In genomic region chr12:85464902-85465301, GRCm38 (mm10) we compare ENCODE assay signal across 23 mouse cellular contexts. TPM values are rescaled to one million over a fixed set of nuclear protein-coding genes. Genes with fewer than 3 reads are reported as not detected.
DNase-seq lines count a peak whose midpoint lies in the region; ATAC-seq and TF ChIP-seq lines count a peak whose summit lies in the region.
"Had no signal": no experiment of that assay in that cellular context is flagged by ENCODE, and none has a peak within 500 bp of the region (broad histone marks: within the 10 kb centered on the region; RNA-seq: fewer than 3 reads in every experiment).

No protein-coding gene starts in this region.

- no peak for DNase-seq in heart, adult 2 months
- DNase-seq in heart, postnatal 25 days (ENCODE audit: low spot score) = no peak
- DNase-seq in liver, postnatal 0 days = no peak
- peak; percentile 71 for DNase-seq in lung, postnatal 36 days
- DNase-seq in lung, postnatal 14 days = no peak
- DNase-seq in B cell, adult 2 months = no peak
- DNase-seq: adrenal gland, postnatal 10 days; adrenal gland, postnatal 36 days; cerebellum, adult 18-20 months; cerebellum, adult 9-10 months; cerebellum, postnatal 14 days; gastrocnemius, postnatal 36 days; heart, adult 11 months had no signal

- no peak overlapping the region for H3K4me2 ChIP-seq in liver, postnatal 0 days (ENCODE audit: low read depth, low read length)
- H3K4me2 ChIP-seq in liver, embryonic 12.5 days = no peak overlapping the region
- H3K4me2 ChIP-seq: forebrain, embryonic 13.5 days; heart, embryonic 13.5 days; hindbrain, embryonic 12.5 days; hindbrain, embryonic 15.5 days had no signal

- peaks cover 11% of the 10 kb centered on the region for H3K4me1 ChIP-seq in heart, adult 2 months (ENCODE audit: control insufficient read depth, insufficient read depth, low read length)
- peaks cover 4% of the 10 kb centered on the region; the same call in 1 of the 2 replicates for H3K4me1 ChIP-seq in liver, postnatal 0 days (ENCODE audit: insufficient read depth)
- H3K4me1 ChIP-seq in liver, embryonic 12.5 days = peaks cover 5% of the 10 kb centered on the region; the same call in 1 of the 2 replicates

- H3K9me3 ChIP-seq in liver, postnatal 0 days (ENCODE audit: low read length) = no peaks in the 10 kb centered on the region
- no peaks in the 10 kb centered on the region for H3K9me3 ChIP-seq in liver, embryonic 12.5 days (replicated peaks)
- H3K9me3 ChIP-seq: forebrain, embryonic 10.5 days; forebrain, embryonic 13.5 days; G1E; heart, embryonic 13.5 days; hindbrain, embryonic 12.5 days; hindbrain, embryonic 15.5 days had no signal

- WGBS in heart, adult 2 months = 21% methylated on average over 3 of the region's 3 CpGs
- 39% methylated on average over 3 of the region's 3 CpGs for WGBS in liver, postnatal 0 days (ENCODE audit: insufficient replicate concordance)
- WGBS in liver, embryonic 12.5 days (ENCODE audit: insufficient replicate concordance) = 44% methylated on average over 3 of the region's 3 CpGs

- no peaks in the 10 kb centered on the region for H3K36me3 ChIP-seq in heart, adult 2 months (ENCODE audit: control insufficient read depth, insufficient read depth, low read length)
- H3K36me3 ChIP-seq in liver, postnatal 0 days (replicated peaks; ENCODE audit: insufficient read depth, low read length) = no peaks in the 10 kb centered on the region
- no peaks in the 10 kb centered on the region for H3K36me3 ChIP-seq in liver, embryonic 12.5 days
- H3K36me3 ChIP-seq: forebrain, embryonic 10.5 days; G1E; heart, embryonic 13.5 days; hindbrain, embryonic 12.5 days; hindbrain, embryonic 15.5 days had no signal

- H3K9ac ChIP-seq in heart, adult 2 months (ENCODE audit: low read depth, low read length) = no peak overlapping the region
- H3K9ac ChIP-seq in liver, postnatal 0 days (replicated peaks) = no peak overlapping the region
- H3K9ac ChIP-seq in liver, embryonic 12.5 days = no peak overlapping the region
- H3K9ac ChIP-seq: forebrain, embryonic 13.5 days; heart, embryonic 13.5 days; hindbrain, embryonic 12.5 days; hindbrain, embryonic 15.5 days had no signal

- H3K27me3 ChIP-seq in heart, adult 2 months (ENCODE audit: control insufficient read depth, insufficient read depth, low read length) = no peaks in the 10 kb centered on the region
- no peaks in the 10 kb centered on the region; the same call in 1 of the 2 replicates for H3K27me3 ChIP-seq in liver, postnatal 0 days (ENCODE audit: insufficient read depth, low read length)
- H3K27me3 ChIP-seq in liver, embryonic 12.5 days (replicated peaks) = peaks cover 72% of the 10 kb centered on the region
- H3K27me3 ChIP-seq: forebrain, embryonic 13.5 days; heart, embryonic 13.5 days; hindbrain, embryonic 15.5 days; Patski had no signal

- no peak overlapping the region for H3K4me3 ChIP-seq in heart, adult 2 months
- H3K4me3 ChIP-seq in liver, postnatal 0 days (ENCODE audit: low read depth, low read length) = no peak overlapping the region
- no peak overlapping the region for H3K4me3 ChIP-seq in liver, embryonic 12.5 days
- H3K4me3 ChIP-seq: forebrain, embryonic 10.5 days; forebrain, embryonic 13.5 days; heart, embryonic 13.5 days; hindbrain, embryonic 12.5 days; hindbrain, embryonic 15.5 days had no signal

- 0 out of 2 replicates have a peak, but pooled peaks have one; percentile 44 for TF ChIP-seq EP300 in heart, adult 2 months (IDR thresholded peaks at IDR 0.05; ENCODE audit: insufficient read depth, low read depth, low read length)
- TF ChIP-seq EP300 in liver, postnatal 0 days (IDR thresholded peaks at IDR 0.05; ENCODE audit: low read depth) = peak; percentile 69; the same call in 1 of the 2 replicates

- no peak for TF ChIP-seq POLR2A in heart, adult 2 months (IDR thresholded peaks at IDR 0.05; ENCODE audit: insufficient read depth, low read depth, low read length)

- H3K79me2 ChIP-seq in heart, adult 2 months (replicated peaks; ENCODE audit: control insufficient read depth, insufficient read depth, low read length) = no peaks in the 10 kb centered on the region

- intact Hi-C loops in heart, adult 2 months (cut with DNase I) = no loop called here
- intact Hi-C loops in heart, postnatal 25 days (cut with DNase I) = no loop called here

- no peak for TF ChIP-seq CTCF in heart, adult 2 months (IDR thresholded peaks at IDR 0.05)
- TF ChIP-seq CTCF in liver, postnatal 0 days (IDR thresholded peaks at IDR 0.05; ENCODE audit: low read depth) = no peak

- peak; percentile 24; the same call in 1 of the 2 replicates for ATAC-seq in liver, postnatal 0 days
- ATAC-seq in liver, embryonic 12.5 days = no peak
- ATAC-seq: forebrain, embryonic 13.5 days; forebrain, embryonic 16.5 days; intestine, postnatal 0 days; Patski had no signal

- no peak overlapping the region; the same call in 1 of the 2 replicates for H3K27ac ChIP-seq in heart, adult 2 months
- H3K27ac ChIP-seq in liver, postnatal 0 days (ENCODE audit: low read depth) = no peak overlapping the region
- no peak overlapping the region for H3K27ac ChIP-seq in liver, embryonic 12.5 days
- H3K27ac ChIP-seq: forebrain, embryonic 10.5 days; forebrain, embryonic 13.5 days; heart, embryonic 13.5 days; hindbrain, embryonic 12.5 days; hindbrain, embryonic 15.5 days had no signal

RNA-seq across cellular contexts. Expression of gene Fos, which starts 8.8 kb away (rescaled TPM):
- 1 to 10 TPM; 3.0 to 5.7 TPM for total RNA-seq in heart, adult 2 months (2021)
- 9.1 and 12.6 TPM in 2 replicates for polyA plus RNA-seq in heart, adult 2 months (2012; rRNA removed)
- 1 to 10 TPM; 3.4 to 3.9 TPM for total RNA-seq in heart, postnatal 25 days (2021)
- polyA plus RNA-seq in liver, postnatal 0 days (2015; fragmentation: Nextera tagmentation; extraction: Ambion mirVana) = 1.3 and 1.6 TPM in 2 replicates
- 1.4 and 1.5 TPM in 2 replicates for polyA plus RNA-seq in liver, embryonic 12.5 days (2016; fragmentation: Nextera tagmentation; extraction: Ambion mirVana)
